In genomic region chr4:32923436-32923835, GRCm38 (mm10) we compare ENCODE assay signal across 9 mouse cellular contexts. TPM values are rescaled to one million over a fixed set of nuclear protein-coding genes. Genes with fewer than 3 reads are reported as not detected.
DNase-seq lines count a peak whose midpoint lies in the region; ATAC-seq lines count a peak whose summit lies in the region.
"Had no signal": no experiment of that assay in that cellular context is flagged by ENCODE, and none has a peak within 500 bp of the region (broad histone marks: within the 10 kb centered on the region; RNA-seq: fewer than 3 reads in every experiment).

No protein-coding gene starts in this region.

- DNase-seq in heart, adult 9 months (ENCODE audit: low spot score in 2 of 2): no peak
- peak; percentile 54 for DNase-seq in WW6 (ENCODE audit: low read depth, low spot score)
- peak; percentile 81 for DNase-seq in forebrain, embryonic 11.5 days (ENCODE audit: low spot score)
- peak; percentile 90 for DNase-seq in midbrain, embryonic 10.5 days (ENCODE audit: low spot score)
- DNase-seq in right cerebral cortex, postnatal 25 days: no peak
- no peak for DNase-seq in adrenal gland, postnatal 4 days (ENCODE audit: low spot score in 2 of 2)

- no peaks in the 10 kb centered on the region for H3K27me3 ChIP-seq in heart, embryonic 11.5 days (ENCODE audit: control insufficient read depth, insufficient read depth, low read length)
- H3K27me3 ChIP-seq in forebrain, embryonic 11.5 days (ENCODE audit: control insufficient read depth, insufficient read depth, low read length): no peaks in the 10 kb centered on the region
- no peaks in the 10 kb centered on the region for H3K27me3 ChIP-seq in midbrain, embryonic 10.5 days (ENCODE audit: low read depth, poor library complexity, severe bottlenecking)
- H3K27me3 ChIP-seq: CH12.LX had no signal

- peaks cover 13% of the 10 kb centered on the region; the same call in 1 of the 2 replicates for H3K4me1 ChIP-seq in heart, embryonic 11.5 days (ENCODE audit: control insufficient read depth, insufficient read depth, low read length)
- H3K4me1 ChIP-seq in forebrain, embryonic 11.5 days (replicated peaks; ENCODE audit: control insufficient read depth, insufficient read depth, low read length): peaks cover 15% of the 10 kb centered on the region; the same call in 1 of the 2 replicates
- peaks cover 58% of the 10 kb centered on the region for H3K4me1 ChIP-seq in midbrain, embryonic 10.5 days

- no peak for ATAC-seq in heart, embryonic 11.5 days (replicated peaks; ENCODE audit: insufficient number of reproducible peaks, low FRiP score, low TSS enrichment)
- ATAC-seq in forebrain, embryonic 11.5 days (replicated peaks; ENCODE audit: low FRiP score): peak; percentile 93
- no peak for ATAC-seq in inflammation-experienced regulatory T-cells, adult 6 months

- H3K4me2 ChIP-seq in heart, embryonic 11.5 days: peak overlapping the region; percentile 53
- H3K4me2 ChIP-seq in forebrain, embryonic 11.5 days (ENCODE audit: low read depth, low read length, severe bottlenecking): peak overlapping the region; percentile 42

- no peak overlapping the region for H3K27ac ChIP-seq in heart, embryonic 11.5 days (ENCODE audit: low read depth, low read length)
- H3K27ac ChIP-seq in forebrain, embryonic 11.5 days (ENCODE audit: low read depth, low read length): peak overlapping the region; percentile 93
- H3K27ac ChIP-seq in midbrain, embryonic 10.5 days (replicated peaks): peak overlapping the region; percentile 94

- H3K36me3 ChIP-seq in heart, embryonic 11.5 days (ENCODE audit: control insufficient read depth, insufficient read depth, low read length): no peaks in the 10 kb centered on the region
- no peaks in the 10 kb centered on the region for H3K36me3 ChIP-seq in forebrain, embryonic 11.5 days (ENCODE audit: control insufficient read depth, insufficient read depth, low read length)
- no peaks in the 10 kb centered on the region for H3K36me3 ChIP-seq in midbrain, embryonic 10.5 days

- WGBS in heart, embryonic 11.5 days (ENCODE audit: insufficient replicate concordance): 5% methylated on average over 10 of the region's 10 CpGs
- WGBS in forebrain, embryonic 11.5 days: under 1% methylated on average over 10 of the region's 10 CpGs
- WGBS in midbrain, embryonic 10.5 days: 5% methylated on average over 10 of the region's 10 CpGs

- H3K9ac ChIP-seq in heart, embryonic 11.5 days (ENCODE audit: low read depth, low read length): peak overlapping the region; percentile 64
- peak overlapping the region; percentile 55 for H3K9ac ChIP-seq in forebrain, embryonic 11.5 days (ENCODE audit: low read length)

- H3K9me3 ChIP-seq in heart, embryonic 11.5 days (replicated peaks; ENCODE audit: control insufficient read depth, low read length): no peaks in the 10 kb centered on the region
- H3K9me3 ChIP-seq in forebrain, embryonic 11.5 days (ENCODE audit: control insufficient read depth, low read length): no peaks in the 10 kb centered on the region
- H3K9me3 ChIP-seq in midbrain, embryonic 10.5 days (replicated peaks): no peaks in the 10 kb centered on the region

- H3K4me3 ChIP-seq in heart, embryonic 11.5 days (ENCODE audit: low read depth, low read length): peak overlapping the region; percentile 19
- no peak overlapping the region; the same call in 1 of the 2 replicates for H3K4me3 ChIP-seq in forebrain, embryonic 11.5 days (ENCODE audit: low read depth, low read length)
- peak overlapping the region; percentile 52 for H3K4me3 ChIP-seq in midbrain, embryonic 10.5 days

RNA-seq across cellular contexts. Expression of gene Ankrd6, which starts 27.2 kb away (rescaled TPM):
- polyA plus RNA-seq in heart, embryonic 11.5 days (2014; fragmentation: Nextera tagmentation; extraction: Ambion mirVana): 5.4 and 7.1 TPM in 2 replicates
- 16.2 and 16.8 TPM in 2 replicates for polyA plus RNA-seq in forebrain, embryonic 11.5 days (2014; fragmentation: Nextera tagmentation; extraction: Ambion mirVana)
- 23.7 and 32.0 TPM in 2 replicates for polyA plus RNA-seq in midbrain, embryonic 10.5 days (2016; fragmentation: Nextera tagmentation; extraction: Ambion mirVana)
- polyA plus RNA-seq in inflammation-experienced regulatory T-cells, adult 6 months (2017; shearing (Covaris generic)): 1 to 10 TPM; 1.2 to 2.9 (median 2.7) TPM
- total RNA-seq in adrenal gland, postnatal 4 days (2021): 1 to 10 TPM; 7.6 to 10.0 TPM

RNA-seq across cellular contexts. Expression of gene Rragd, which starts 59.4 kb away (rescaled TPM):
- polyA plus RNA-seq in heart, embryonic 11.5 days (2014; fragmentation: Nextera tagmentation; extraction: Ambion mirVana): 47.8 and 54.1 TPM in 2 replicates
- 28.2 and 30.2 TPM in 2 replicates for polyA plus RNA-seq in forebrain, embryonic 11.5 days (2014; fragmentation: Nextera tagmentation; extraction: Ambion mirVana)
- 28.4 and 29.0 TPM in 2 replicates for polyA plus RNA-seq in midbrain, embryonic 10.5 days (2016; fragmentation: Nextera tagmentation; extraction: Ambion mirVana)
- polyA plus RNA-seq in inflammation-experienced regulatory T-cells, adult 6 months (2017; shearing (Covaris generic)): 1 to 10 TPM in 2 of 3 experiments, under 1 TPM in 1; 0.62 to 5.4 (median 4.2) TPM
- 10 to 100 TPM in 1 of 2 experiments, 1 to 10 TPM in 1; 9.0 to 10.7 TPM for total RNA-seq in adrenal gland, postnatal 4 days (2021)

Comparison
In these comparisons a context has a peak if more than half of its experiments do, and no peak if none do; other contexts are left out.
1. DNase-seq: peak in WW6 (single experiment), forebrain, embryonic 11.5 days (single experiment) and midbrain, embryonic 10.5 days (single experiment); none in heart, adult 9 months (0 of 2), right cerebral cortex, postnatal 25 days (single experiment) and adrenal gland, postnatal 4 days (0 of 2).